Mouse (Mus musculus) testis, adult 2 months (tissue): ENCODE results near the gene Serpinb7.

Source experiments
- CTCF ChIP-seq: fragments of 200-500 bp; IDR thresholded peaks from 2 replicates; pipeline ENCODE4 v1.5.1; 2012; ENCODE audit warnings: low read depth, mild to moderate bottlenecking, inconsistent platforms, low read length, moderate library complexity; ENCODE audit not compliant: control insufficient read depth, insufficient read depth, insufficient replicate concordance
- POLR2A ChIP-seq: fragments of 200-500 bp; IDR thresholded peaks from 2 replicates; pipeline ENCODE4 v1.6.1; 2012; ENCODE audit warnings: low read depth, mild to moderate bottlenecking, inconsistent platforms, low read length, moderate library complexity; ENCODE audit not compliant: control insufficient read depth

GRCm38 (mm10) chr1:107447228-107447931 lies 47.9 kb downstream of the Serpinb7 start:
- TF ChIP-seq CTCF (no peak), POLR2A (no peak)
